Mouse (Mus musculus): ENCODE measurements around the gene Thsd7b.
A peak's percentile ranks its signal among the peaks of the same experiment; 100 is the strongest.

- peak; percentile 78 for TF ChIP-seq TAL1 (conservative IDR thresholded peaks at IDR 0.05; ENCODE audit: low read depth, low read length)
- no peak for TF ChIP-seq CTCF (IDR thresholded peaks at IDR 0.05; ENCODE audit: low read depth, low read length)
- TF ChIP-seq GATA2 (IDR thresholded peaks at IDR 0.05; ENCODE audit: borderline replicate concordance, low read depth, low read length), result no peak
- TF ChIP-seq POLR2AphosphoS5 (IDR thresholded peaks at IDR 0.05; ENCODE audit: insufficient replicate concordance, low read depth, low read length), result no peak
- no peak for TF ChIP-seq GATA1 (IDR thresholded peaks at IDR 0.05; ENCODE audit: borderline replicate concordance, low read length)
Observed at GRCm38 (mm10) chr1:130112580-130113314, 839.6 kb downstream of the Thsd7b start.
